Mouse (Mus musculus) liver, postnatal 0 days (tissue): ENCODE measurements at regions not wholly inside any gene's neighbourhood (a gene's known extent, or its start where the extent isn't known, plus 50 kb on each side); places are given as distances from the start of the nearest gene placed in this dataset.
A peak's percentile ranks its signal among the peaks of the same experiment; 100 is the strongest.

ENCODE experiments used
- ATAC-seq: fragments of 200-750 bp; cut with Nextera tagmentation; 2 replicates; pipeline ENCODE4 v1.8.0; 2017; ENCODE audit warnings: mild to moderate bottlenecking, moderate library complexity
- DNase-seq: peaks from one replicate; pipeline ENCODE4 v3.0.0-alpha.2; 2016
- H3K27ac ChIP-seq: fragments of 300-500 bp; sonication (generic); 2 replicates; pipeline ENCODE4 v1.5.1; 2014; ENCODE audit warnings: antibody characterized with exemption, moderate library complexity, mild to moderate bottlenecking, low read depth
- H3K27me3 ChIP-seq: fragments of 300-500 bp; sonication (generic); 2 replicates; pipeline ENCODE4 v1.6.1; 2014; ENCODE audit warnings: low read length, control low read depth, mixed read lengths; ENCODE audit not compliant: insufficient read depth
- H3K36me3 ChIP-seq: fragments of 300-500 bp; sonication (generic); replicated peaks from 2 replicates; pipeline ENCODE4 v1.6.1; 2014; ENCODE audit warnings: mild to moderate bottlenecking, control low read depth, low read length, moderate library complexity, mixed read lengths; ENCODE audit not compliant: insufficient read depth
- H3K4me1 ChIP-seq: fragments of 300-500 bp; sonication (generic); 2 replicates; pipeline ENCODE4 v1.6.1; 2014; ENCODE audit warnings: antibody characterized with exemption, mild to moderate bottlenecking, control low read depth; ENCODE audit not compliant: insufficient read depth
- H3K4me2 ChIP-seq: fragments of 300-500 bp; sonication (generic); 2 replicates; pipeline ENCODE4 v1.6.1; 2014; ENCODE audit warnings: low read depth, mild to moderate bottlenecking, low read length, moderate library complexity, mixed read lengths
- H3K4me3 ChIP-seq: fragments of 300-500 bp; sonication (generic); 2 replicates; pipeline ENCODE4 v1.5.1; 2014; ENCODE audit warnings: low read depth, low read length
- H3K9ac ChIP-seq: fragments of 300-500 bp; sonication (generic); replicated peaks from 2 replicates; pipeline ENCODE4 v1.6.1; 2014; ENCODE audit warnings: mild to moderate bottlenecking, moderate library complexity
- H3K9me3 ChIP-seq: fragments of 300-500 bp; sonication (generic); 2 replicates; pipeline ENCODE4 v1.6.1; 2016; ENCODE audit warnings: mild to moderate bottlenecking, control low read depth, low read length, mixed read lengths
- CTCF ChIP-seq: sonication (generic); IDR thresholded peaks from 2 replicates; pipeline ENCODE4 v1.5.1; 2016; ENCODE audit warnings: antibody characterized with exemption, low read depth
- EP300 ChIP-seq: IDR thresholded peaks from 2 replicates; pipeline ENCODE4 v1.6.1; 2016; ENCODE audit warnings: antibody characterized with exemption, low read depth, mild to moderate bottlenecking
- WGBS: fragments of 180-500 bp; shearing (Covaris S2); extraction: QIAGEN DNeasy Blood & Tissue Kit; methylation state at CpG from one replicate; pipeline ENCODE4 v1.1.7; 2014; ENCODE audit not compliant: insufficient replicate concordance; 5-methylcytosine and 5-hydroxymethylcytosine counted together

DNA sequence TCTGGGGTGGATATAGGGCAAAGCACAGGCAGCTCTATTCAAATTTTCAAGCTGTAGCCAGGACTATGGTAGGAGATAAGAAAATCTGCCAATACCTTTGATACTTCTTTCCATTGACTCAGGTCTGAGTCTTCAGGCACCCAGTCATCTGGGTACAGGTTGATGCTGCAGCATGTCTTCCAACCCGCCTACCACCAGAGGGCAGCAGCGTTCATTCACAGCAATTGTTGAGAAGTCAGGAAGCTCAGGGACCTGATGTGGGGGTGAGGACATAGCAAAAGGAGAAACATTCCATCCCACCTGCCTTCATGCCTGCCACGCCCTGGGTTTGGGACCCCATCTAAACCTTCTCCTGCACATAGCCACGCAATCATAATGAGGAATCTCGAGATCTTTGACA is 118.2 kb upstream of the Gm21876 start:
- TF ChIP-seq CTCF (peak; percentile 63), EP300 (no peak)
- WGBS = 12% methylated on average over 5 of the region's 5 CpGs
- ATAC-seq = no peak

GRCm38 (mm10) chrX:21295460-21295859 is 120.0 kb upstream of the Gm21876 start:
- Histone ChIP-seq H3K4me1 (no peaks in the 10 kb centered on the region), H3K4me2 (no peak overlapping the region), H3K9ac (no peak overlapping the region), H3K36me3 (no peaks in the 10 kb centered on the region), H3K27ac (no peak overlapping the region), H3K9me3 (no peaks in the 10 kb centered on the region), H3K27me3 (no peaks in the 10 kb centered on the region), H3K4me3 (no peak overlapping the region)
- DNase-seq (no peak), ATAC-seq (no peak)
- no peak for TF ChIP-seq CTCF
- WGBS = 16% methylated on average over 1 of the region's 1 CpGs

More for the DNA sequence above, 118.2 kb upstream of the Gm21876 start:
- H3K36me3 ChIP-seq = no peaks in the 10 kb centered on the region
- peak; percentile 47 for DNase-seq
- no peak overlapping the region for H3K27ac ChIP-seq
- H3K4me3 ChIP-seq = no peak overlapping the region
- no peaks in the 10 kb centered on the region for H3K27me3 ChIP-seq
- no peak overlapping the region for H3K9ac ChIP-seq
- no peaks in the 10 kb centered on the region for H3K9me3 ChIP-seq
- H3K4me1 ChIP-seq = no peaks in the 10 kb centered on the region
- H3K4me2 ChIP-seq = no peak overlapping the region

- no peak overlapping the region for H3K9ac ChIP-seq
- H3K27ac ChIP-seq = no peak overlapping the region
- no peak for TF ChIP-seq EP300
- TF ChIP-seq CTCF = no peak
- H3K4me1 ChIP-seq = no peaks in the 10 kb centered on the region
- H3K4me3 ChIP-seq = no peak overlapping the region
- no peaks in the 10 kb centered on the region for H3K27me3 ChIP-seq
- no peaks in the 10 kb centered on the region for H3K9me3 ChIP-seq
- no peak for ATAC-seq
- no peak overlapping the region for H3K4me2 ChIP-seq
- H3K36me3 ChIP-seq = no peaks in the 10 kb centered on the region
- 69% methylated on average over 6 of the region's 6 CpGs for WGBS
- DNase-seq = no peak
These were observed 121.9 kb upstream of the Gm21876 start for GRCm38 (mm10) chrX:21297349-21297748.

GRCm38 (mm10) chrX:21334499-21335032 is 149.8 kb upstream of the Agtr2 start:
- H3K4me3 ChIP-seq = no peak overlapping the region
- no peak overlapping the region for H3K9ac ChIP-seq
- H3K4me1 ChIP-seq = no peaks in the 10 kb centered on the region
- H3K27ac ChIP-seq = no peak overlapping the region
- no peaks in the 10 kb centered on the region for H3K9me3 ChIP-seq
- DNase-seq (no peak), ATAC-seq (no peak)
- whole genome bisulfite sequencing = 36% methylated on average over 13 of the region's 13 CpGs
- no peaks in the 10 kb centered on the region for H3K36me3 ChIP-seq
- H3K27me3 ChIP-seq = no peaks in the 10 kb centered on the region
- peak; percentile 21; the same call in 1 of the 2 replicates for TF ChIP-seq CTCF
- no peak for TF ChIP-seq EP300
- H3K4me2 ChIP-seq = peak overlapping the region; percentile 38

DNA sequence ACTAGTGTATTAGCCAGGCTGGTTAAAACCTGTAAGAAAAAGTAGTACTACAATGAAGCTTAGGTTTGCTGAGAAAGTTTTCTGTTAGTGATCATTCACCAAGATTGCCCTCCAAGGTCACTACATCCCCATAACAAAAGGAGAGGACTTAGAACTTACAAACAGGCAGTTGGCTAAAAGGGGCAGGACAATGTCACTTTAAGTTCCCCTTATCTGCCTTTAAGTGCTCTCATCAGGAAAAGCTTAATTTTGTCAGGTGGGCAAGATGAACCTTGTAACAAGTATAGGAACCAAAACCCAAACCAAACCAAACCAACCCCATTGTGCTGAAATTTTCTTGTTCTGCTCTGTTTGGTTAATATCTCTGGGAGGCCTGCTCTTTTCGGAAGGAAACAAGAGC is 139.9 kb upstream of the Agtr2 start:
- no peak for ATAC-seq
- no peaks in the 10 kb centered on the region for H3K9me3 ChIP-seq
- H3K4me1 ChIP-seq = no peaks in the 10 kb centered on the region
- whole genome bisulfite sequencing = 64% methylated on average over 1 of the region's 1 CpGs
- TF ChIP-seq EP300 = no peak
- no peak for TF ChIP-seq CTCF
- H3K4me3 ChIP-seq = no peak overlapping the region
- no peak overlapping the region for H3K27ac ChIP-seq
- no peaks in the 10 kb centered on the region for H3K27me3 ChIP-seq
- no peak overlapping the region for H3K9ac ChIP-seq
- H3K4me2 ChIP-seq = no peak overlapping the region
- H3K36me3 ChIP-seq = no peaks in the 10 kb centered on the region
- no peak for DNase-seq

GRCm38 (mm10) chrX:21350503-21350902 is 133.8 kb upstream of the Agtr2 start:
- Histone ChIP-seq H3K9me3 (no peaks in the 10 kb centered on the region), H3K27ac (no peak overlapping the region), H3K9ac (no peak overlapping the region), H3K4me3 (no peak overlapping the region), H3K27me3 (no peaks in the 10 kb centered on the region), H3K4me2 (no peak overlapping the region), H3K36me3 (no peaks in the 10 kb centered on the region), H3K4me1 (no peaks in the 10 kb centered on the region)
- WGBS = 28% methylated on average over 4 of the region's 4 CpGs
- DNase-seq = no peak
- TF ChIP-seq CTCF (peak; percentile 54), EP300 (no peak)
- ATAC-seq = no peak

DNA sequence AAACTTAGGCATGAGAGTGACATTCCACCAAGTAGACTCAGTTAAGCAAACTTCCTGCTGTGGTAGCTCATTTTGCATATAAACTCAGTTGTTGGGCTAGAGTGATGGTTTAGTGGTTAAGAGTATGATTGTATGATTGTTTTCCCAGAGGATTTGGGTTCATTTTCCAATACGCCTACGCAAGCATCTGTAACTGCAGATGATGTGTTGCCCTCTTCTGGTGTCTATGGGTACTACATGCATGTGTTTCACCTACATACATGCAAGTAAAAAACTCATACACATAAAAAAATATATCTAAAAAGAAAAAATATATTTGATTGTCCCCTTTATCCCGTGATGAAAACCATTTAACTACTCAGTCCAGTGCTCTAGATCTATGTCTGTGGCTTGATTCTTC is 132.0 kb upstream of the Agtr2 start:
- Histone ChIP-seq H3K4me2 (no peak overlapping the region), H3K36me3 (no peaks in the 10 kb centered on the region), H3K4me3 (no peak overlapping the region), H3K4me1 (no peaks in the 10 kb centered on the region), H3K27me3 (no peaks in the 10 kb centered on the region), H3K27ac (no peak overlapping the region), H3K9ac (no peak overlapping the region), H3K9me3 (no peaks in the 10 kb centered on the region)
- ATAC-seq = no peak
- no peak for DNase-seq
- 47% methylated on average over 3 of the region's 3 CpGs for WGBS
- TF ChIP-seq CTCF (peak; percentile 39), EP300 (no peak)
